Mouse (Mus musculus): ENCODE measurements around the gene Nudt17. TPM values are rescaled to one million over a fixed set of nuclear protein-coding genes. Genes with fewer than 3 reads are reported as not detected.
A peak's percentile ranks its signal among the peaks of the same experiment; 100 is the strongest.
"Not testable (repeated sequence)": the region's sequence is repeated elsewhere in the genome, so short reads cannot be mapped to it uniquely, and the experiment has no call there.

The Nudt17 gene
- 19.1 and 21.7 TPM in 2 replicates for polyA plus RNA-seq (2014; fragmentation: Nextera tagmentation; extraction: Ambion mirVana)

GRCm38 (mm10) chr3:96707903-96708683 lies at the start of gene Nudt17:
TSS of gene Nudt17 (minus strand) at chr3:96708562.
- no peaks in the 10 kb centered on the region for H3K27me3 ChIP-seq (ENCODE audit: control insufficient read depth, insufficient read depth, low read length)
- ATAC-seq (ENCODE audit: low read depth), result peak; percentile 93
- H3K4me1 ChIP-seq (ENCODE audit: control insufficient read depth, insufficient read depth, low read length), result no peaks in the 10 kb centered on the region
- peak within 1 kb of the TSS; percentile 85 for H3K4me2 ChIP-seq (ENCODE audit: low read depth, low read length)
- H3K36me3 ChIP-seq (ENCODE audit: control insufficient read depth, insufficient read depth, low read length), result peaks cover 31% of the 10 kb centered on the region
- 5% methylated on average over 42 of the region's 42 CpGs for WGBS
- no peaks in the 10 kb centered on the region for H3K9me3 ChIP-seq (ENCODE audit: control insufficient read depth, low read length)
- H3K4me3 ChIP-seq (ENCODE audit: low read depth, low read length), result peak within 1 kb of the TSS; percentile 51
- peak within 1 kb of the TSS; percentile 65 for H3K9ac ChIP-seq (replicated peaks; ENCODE audit: low read depth, low read length)
- no peak within 1 kb of the TSS for H3K27ac ChIP-seq (ENCODE audit: low read depth, low read length)

DNA sequence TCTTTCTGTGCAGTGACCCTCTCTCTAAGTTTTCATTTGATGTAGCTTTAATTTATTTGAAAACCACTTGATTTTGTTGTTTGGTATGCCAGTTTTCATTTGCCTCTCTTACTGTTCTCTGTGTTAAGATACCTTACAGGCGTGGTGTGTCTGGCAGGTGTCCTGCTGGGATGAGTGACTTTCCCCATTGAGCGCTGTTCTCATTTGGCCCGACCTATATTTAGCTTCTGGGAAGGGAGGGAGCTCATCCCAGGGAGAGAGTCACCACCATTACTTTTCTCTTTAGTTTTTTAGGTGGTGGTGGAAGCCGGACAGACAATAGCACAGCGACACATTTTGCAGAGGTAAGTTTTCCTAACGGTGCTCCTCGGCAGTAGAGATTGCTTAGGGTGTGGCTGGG lies 49.3 kb upstream of the Nudt17 start:
- Histone ChIP-seq H3K27me3 (ENCODE audit: control insufficient read depth, insufficient read depth, low read length) (no peaks in the 10 kb centered on the region), H3K4me2 (ENCODE audit: low read depth, low read length) (no peak overlapping the region), H3K9me3 (ENCODE audit: control insufficient read depth, low read length) (no peaks in the 10 kb centered on the region), H3K4me3 (ENCODE audit: low read depth, low read length) (no peak overlapping the region), H3K4me1 (ENCODE audit: control insufficient read depth, insufficient read depth, low read length) (no peaks in the 10 kb centered on the region), H3K9ac (replicated peaks; ENCODE audit: low read depth, low read length) (no peak overlapping the region), H3K27ac (ENCODE audit: low read depth, low read length) (no peak overlapping the region), H3K36me3 (ENCODE audit: control insufficient read depth, insufficient read depth, low read length) (no peaks in the 10 kb centered on the region)
- WGBS, result 74% methylated on average over 7 of the region's 7 CpGs
- ATAC-seq (ENCODE audit: low read depth), result no peak

GRCm38 (mm10) chr3:96755935-96756334 lies 47.6 kb upstream of the Nudt17 start:
- no peak overlapping the region for H3K4me2 ChIP-seq (ENCODE audit: low read depth, low read length)
- no peak overlapping the region for H3K27ac ChIP-seq (ENCODE audit: low read depth, low read length)
- no peaks in the 10 kb centered on the region for H3K36me3 ChIP-seq (ENCODE audit: control insufficient read depth, insufficient read depth, low read length)
- no peaks in the 10 kb centered on the region for H3K27me3 ChIP-seq (ENCODE audit: control insufficient read depth, insufficient read depth, low read length)
- H3K4me1 ChIP-seq (ENCODE audit: control insufficient read depth, insufficient read depth, low read length), result no peaks in the 10 kb centered on the region
- H3K9ac ChIP-seq (replicated peaks; ENCODE audit: low read depth, low read length), result no peak overlapping the region
- H3K9me3 ChIP-seq (ENCODE audit: control insufficient read depth, low read length), result no peaks in the 10 kb centered on the region
- 90% methylated on average over 1 of the region's 1 CpGs for WGBS
- no peak for ATAC-seq (ENCODE audit: low read depth)
- no peak overlapping the region for H3K4me3 ChIP-seq (ENCODE audit: low read depth, low read length)

- 70% methylated on average over 1 of the region's 1 CpGs for WGBS
- ATAC-seq (ENCODE audit: low read depth), result no peak
- no peak overlapping the region for H3K4me2 ChIP-seq (ENCODE audit: low read depth, low read length)
- H3K4me1 ChIP-seq (ENCODE audit: control insufficient read depth, insufficient read depth, low read length), result no peaks in the 10 kb centered on the region
- H3K4me3 ChIP-seq (ENCODE audit: low read depth, low read length), result no peak overlapping the region
- no peaks in the 10 kb centered on the region for H3K9me3 ChIP-seq (ENCODE audit: control insufficient read depth, low read length)
- no peak overlapping the region for H3K27ac ChIP-seq (ENCODE audit: low read depth, low read length)
- no peaks in the 10 kb centered on the region for H3K36me3 ChIP-seq (ENCODE audit: control insufficient read depth, insufficient read depth, low read length)
- H3K9ac ChIP-seq (replicated peaks; ENCODE audit: low read depth, low read length), result no peak overlapping the region
- H3K27me3 ChIP-seq (ENCODE audit: control insufficient read depth, insufficient read depth, low read length), result no peaks in the 10 kb centered on the region
Measured at GRCm38 (mm10) chr3:96746829-96747228, 38.5 kb upstream of the Nudt17 start.

- no peak for ATAC-seq (ENCODE audit: low read depth)
- no peak overlapping the region for H3K27ac ChIP-seq (ENCODE audit: low read depth, low read length)
- no peaks in the 10 kb centered on the region for H3K4me1 ChIP-seq (ENCODE audit: control insufficient read depth, insufficient read depth, low read length)
- no peaks in the 10 kb centered on the region for H3K36me3 ChIP-seq (ENCODE audit: control insufficient read depth, insufficient read depth, low read length)
- H3K9ac ChIP-seq (replicated peaks; ENCODE audit: low read depth, low read length), result no peak overlapping the region
- no peak overlapping the region for H3K4me2 ChIP-seq (ENCODE audit: low read depth, low read length)
- H3K4me3 ChIP-seq (ENCODE audit: low read depth, low read length), result no peak overlapping the region
- H3K27me3 ChIP-seq (ENCODE audit: control insufficient read depth, insufficient read depth, low read length), result no peaks in the 10 kb centered on the region
- WGBS, result 98% methylated on average over 3 of the region's 3 CpGs
- no peaks in the 10 kb centered on the region for H3K9me3 ChIP-seq (ENCODE audit: control insufficient read depth, low read length)
Measured at GRCm38 (mm10) chr3:96744348-96744747, 36.0 kb upstream of the Nudt17 start.

- not testable (repeated sequence) for H3K36me3 ChIP-seq (ENCODE audit: control insufficient read depth, insufficient read depth, low read length); H3K4me3 ChIP-seq (ENCODE audit: low read depth, low read length); H3K27me3 ChIP-seq (ENCODE audit: control insufficient read depth, insufficient read depth, low read length); H3K9ac ChIP-seq (replicated peaks; ENCODE audit: low read depth, low read length); H3K4me2 ChIP-seq (ENCODE audit: low read depth, low read length); ATAC-seq (ENCODE audit: low read depth); H3K9me3 ChIP-seq (ENCODE audit: control insufficient read depth, low read length); H3K4me1 ChIP-seq (ENCODE audit: control insufficient read depth, insufficient read depth, low read length); H3K27ac ChIP-seq (ENCODE audit: low read depth, low read length)
Measured at GRCm38 (mm10) chr3:96740279-96740678, 31.9 kb upstream of the Nudt17 start.

DNA sequence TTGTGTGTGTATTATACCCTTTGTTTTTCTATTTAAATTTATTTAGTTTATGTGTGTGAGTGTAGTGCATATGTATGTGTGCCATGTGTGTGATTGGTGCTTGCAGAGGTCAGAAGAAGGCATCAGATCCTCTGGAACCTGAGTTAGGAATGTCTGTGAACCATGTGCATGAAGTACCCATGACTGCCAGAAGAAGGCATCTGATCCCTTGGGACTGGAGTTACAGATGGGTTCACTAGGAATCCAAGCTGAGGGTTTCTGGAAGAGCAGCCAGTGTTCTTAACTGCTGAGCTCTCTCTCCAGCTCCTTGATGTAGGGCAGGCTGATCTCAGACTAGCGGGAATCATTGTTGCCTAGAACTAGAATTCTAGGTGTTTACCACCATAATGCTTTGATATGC lies 29.6 kb upstream of the Nudt17 start:
- Histone ChIP-seq H3K36me3 (ENCODE audit: control insufficient read depth, insufficient read depth, low read length) (no peaks in the 10 kb centered on the region), H3K27me3 (ENCODE audit: control insufficient read depth, insufficient read depth, low read length) (no peaks in the 10 kb centered on the region), H3K27ac (ENCODE audit: low read depth, low read length) (no peak overlapping the region), H3K9ac (replicated peaks; ENCODE audit: low read depth, low read length) (no peak overlapping the region), H3K9me3 (ENCODE audit: control insufficient read depth, low read length) (no peaks in the 10 kb centered on the region), H3K4me2 (ENCODE audit: low read depth, low read length) (no peak overlapping the region), H3K4me1 (ENCODE audit: control insufficient read depth, insufficient read depth, low read length) (no peaks in the 10 kb centered on the region), H3K4me3 (ENCODE audit: low read depth, low read length) (no peak overlapping the region)
- 83% methylated on average over 1 of the region's 1 CpGs for WGBS
- ATAC-seq (ENCODE audit: low read depth), result no peak

DNA sequence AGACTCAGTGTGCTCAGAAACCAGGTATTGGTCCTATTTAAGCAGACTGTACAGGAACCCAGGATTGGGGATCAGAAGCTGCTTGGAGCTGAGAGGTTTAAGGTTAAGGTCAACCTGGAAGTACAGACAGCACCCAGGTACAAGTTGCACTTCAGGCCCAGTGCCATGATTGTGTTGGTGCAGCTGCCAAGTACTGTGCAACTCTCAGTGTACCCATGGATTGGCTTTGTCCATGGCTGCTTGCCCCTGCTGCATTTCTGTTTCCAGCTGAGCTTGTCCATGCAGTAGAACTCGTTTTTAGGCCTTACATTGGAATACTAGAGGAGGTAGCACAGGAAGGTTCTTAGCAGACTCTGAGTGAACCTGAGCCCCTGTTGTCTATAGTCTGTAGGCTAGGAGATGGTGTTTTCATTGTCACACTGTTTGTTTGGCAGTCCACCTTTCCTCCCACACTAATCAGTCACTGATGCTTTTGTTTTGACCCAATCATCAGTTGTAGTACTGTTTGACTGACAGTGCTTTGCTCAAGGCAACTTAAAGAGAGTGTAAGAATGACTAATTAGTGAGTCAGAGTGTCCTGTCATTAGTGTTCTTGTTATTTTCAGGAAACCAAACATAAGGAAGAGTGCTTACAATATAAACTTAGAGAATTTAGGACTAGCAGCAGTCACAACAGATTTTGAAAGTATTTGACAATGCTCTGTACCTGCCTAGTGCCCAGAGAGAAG lies 28.8 kb upstream of the Nudt17 start:
- no peak overlapping the region for H3K4me3 ChIP-seq (ENCODE audit: low read depth, low read length)
- H3K4me2 ChIP-seq (ENCODE audit: low read depth, low read length), result no peak overlapping the region
- ATAC-seq (ENCODE audit: low read depth), result no peak
- no peaks in the 10 kb centered on the region for H3K27me3 ChIP-seq (ENCODE audit: control insufficient read depth, insufficient read depth, low read length)
- H3K4me1 ChIP-seq (ENCODE audit: control insufficient read depth, insufficient read depth, low read length), result no peaks in the 10 kb centered on the region
- H3K9ac ChIP-seq (replicated peaks; ENCODE audit: low read depth, low read length), result no peak overlapping the region
- H3K9me3 ChIP-seq (ENCODE audit: control insufficient read depth, low read length), result no peaks in the 10 kb centered on the region
- no peak overlapping the region for H3K27ac ChIP-seq (ENCODE audit: low read depth, low read length)
- 46% methylated on average over 1 of the region's 1 CpGs for WGBS
- H3K36me3 ChIP-seq (ENCODE audit: control insufficient read depth, insufficient read depth, low read length), result no peaks in the 10 kb centered on the region

GRCm38 (mm10) chr3:96735200-96735599 lies 26.8 kb upstream of the Nudt17 start:
- H3K27ac ChIP-seq (ENCODE audit: low read depth, low read length), result no peak overlapping the region
- H3K4me1 ChIP-seq (ENCODE audit: control insufficient read depth, insufficient read depth, low read length), result 0 out of 2 replicates have a peak, but pooled peaks cover 3% of the 10 kb centered on the region
- H3K9ac ChIP-seq (replicated peaks; ENCODE audit: low read depth, low read length), result no peak overlapping the region
- ATAC-seq (ENCODE audit: low read depth), result no peak
- H3K9me3 ChIP-seq (ENCODE audit: control insufficient read depth, low read length), result no peaks in the 10 kb centered on the region
- H3K4me3 ChIP-seq (ENCODE audit: low read depth, low read length), result no peak overlapping the region
- H3K27me3 ChIP-seq (ENCODE audit: control insufficient read depth, insufficient read depth, low read length), result no peaks in the 10 kb centered on the region
- H3K36me3 ChIP-seq (ENCODE audit: control insufficient read depth, insufficient read depth, low read length), result no peaks in the 10 kb centered on the region
- no peak overlapping the region for H3K4me2 ChIP-seq (ENCODE audit: low read depth, low read length)
- WGBS, result 71% methylated on average over 2 of the region's 2 CpGs
